Mouse (Mus musculus): ENCODE data around the gene Gmnc. TPM values are rescaled to one million over a fixed set of nuclear protein-coding genes. Genes with fewer than 3 reads are reported as not detected.

Gene Gmnc
- total RNA-seq (2017), result not detected in 2 replicates

DNA sequence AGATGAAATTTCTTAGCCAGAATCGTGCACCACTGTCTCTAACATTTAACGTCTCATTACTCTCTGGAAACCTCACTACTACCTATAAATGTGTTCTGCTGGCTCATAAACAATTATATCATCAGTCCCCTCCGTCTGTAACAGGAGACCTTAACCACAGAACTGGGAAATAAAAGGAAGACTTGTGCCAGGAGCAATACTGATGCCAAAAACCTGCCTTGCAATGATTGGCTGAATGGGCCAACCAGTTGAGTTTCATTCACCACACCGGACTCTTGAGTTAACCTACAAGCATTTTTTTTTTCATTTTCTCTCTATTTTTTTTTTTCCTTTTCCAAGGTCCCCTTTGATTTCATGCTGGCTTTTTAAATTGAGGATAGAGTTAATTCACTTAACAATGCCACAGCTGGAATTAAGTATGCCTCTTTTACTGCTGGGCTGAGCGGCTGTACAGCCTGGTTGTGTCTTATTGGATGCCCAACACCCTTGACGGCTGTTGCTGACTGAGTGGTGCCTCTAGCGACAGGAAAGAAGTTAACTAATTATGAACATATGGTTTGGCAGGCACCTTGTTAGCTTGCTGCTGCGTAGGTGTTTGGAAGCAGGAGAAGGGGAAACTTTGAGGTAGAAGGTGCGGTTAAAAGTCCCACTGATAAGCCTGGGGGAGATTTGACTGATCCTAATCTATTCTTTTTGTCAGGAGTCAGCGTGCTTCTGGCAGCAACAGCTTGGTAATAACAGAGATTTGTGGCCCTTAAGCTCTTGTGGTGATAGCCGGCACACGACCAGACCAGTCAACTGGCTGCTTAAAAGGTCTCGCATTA is at the start of gene Gmnc:
TSS of gene Gmnc (minus strand) at position 176 of the 824 bp plus-strand sequence.
- ATAC-seq (replicated peaks in 1 of 2; ENCODE audit: insufficient read depth in 1 of 2, low FRiP score in 2 of 2, low TSS enrichment in 1 of 2, low read depth in 1 of 2, poor library complexity in 2 of 2, severe bottlenecking in 2 of 2), result no peak

DNA sequence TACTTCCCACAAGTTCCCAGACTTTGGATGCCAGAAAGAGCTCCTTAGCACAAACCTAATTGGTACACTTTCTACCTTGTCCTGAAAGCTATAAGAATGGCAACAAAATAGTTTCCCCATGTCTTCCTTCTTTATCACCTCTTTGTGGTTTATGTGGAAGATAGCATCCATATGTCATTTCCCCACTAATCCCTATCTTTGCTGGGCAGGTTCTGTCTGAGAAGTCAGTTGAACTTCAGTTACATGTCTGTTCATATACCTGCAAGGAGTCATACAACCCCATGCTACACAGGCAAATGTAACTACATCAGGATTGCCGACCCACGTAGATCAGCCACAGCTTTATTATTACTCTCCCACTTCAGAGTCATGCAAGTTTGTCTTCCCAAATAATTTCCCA is 35.8 kb upstream of the Gmnc start:
- no peak for ATAC-seq (replicated peaks in 1 of 2; ENCODE audit: insufficient read depth in 1 of 2, low FRiP score in 2 of 2, low TSS enrichment in 1 of 2, low read depth in 1 of 2, poor library complexity in 2 of 2, severe bottlenecking in 2 of 2)

DNA sequence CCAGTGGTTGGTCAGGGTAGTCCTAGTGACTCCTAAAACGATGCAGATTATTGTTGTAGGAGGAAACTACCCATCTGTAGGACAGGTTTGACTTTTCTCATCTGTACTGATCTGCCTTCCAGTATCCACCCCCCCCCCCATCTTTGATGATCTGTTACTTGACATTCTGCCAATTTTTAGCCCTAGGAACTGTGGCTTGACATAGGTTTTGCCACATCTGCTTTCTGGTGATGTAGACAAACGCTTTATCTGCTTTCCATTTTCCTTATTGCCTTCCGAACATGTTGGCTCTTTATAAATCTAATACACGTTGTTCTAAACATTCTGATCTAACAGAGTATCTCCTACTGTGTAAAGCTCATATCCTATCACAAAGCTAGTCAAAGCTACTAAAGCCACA is 34.8 kb upstream of the Gmnc start:
- ATAC-seq (replicated peaks in 1 of 2; ENCODE audit: insufficient read depth in 1 of 2, low FRiP score in 2 of 2, low TSS enrichment in 1 of 2, low read depth in 1 of 2, poor library complexity in 2 of 2, severe bottlenecking in 2 of 2), result no peak

DNA sequence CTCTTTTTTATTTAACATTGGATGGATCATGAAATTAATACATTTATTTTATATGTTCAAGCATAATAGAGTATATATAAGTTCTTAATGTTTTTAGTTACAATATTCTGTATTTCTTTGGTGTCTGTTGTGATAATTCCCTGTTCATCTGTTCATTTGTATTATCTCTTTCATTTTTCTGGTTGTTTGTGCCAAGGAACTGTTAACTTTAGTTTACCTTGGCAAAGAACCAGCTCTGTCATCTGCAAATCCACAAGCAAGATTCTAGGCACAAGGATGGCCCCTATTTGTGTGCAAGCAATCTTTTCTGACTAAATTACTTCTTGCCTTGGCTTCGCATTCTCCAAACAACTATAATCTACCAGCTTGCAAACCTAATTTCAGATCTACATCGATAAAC is 31.3 kb upstream of the Gmnc start:
- ATAC-seq (replicated peaks in 1 of 2; ENCODE audit: insufficient read depth in 1 of 2, low FRiP score in 2 of 2, low TSS enrichment in 1 of 2, low read depth in 1 of 2, poor library complexity in 2 of 2, severe bottlenecking in 2 of 2), result no peak

DNA sequence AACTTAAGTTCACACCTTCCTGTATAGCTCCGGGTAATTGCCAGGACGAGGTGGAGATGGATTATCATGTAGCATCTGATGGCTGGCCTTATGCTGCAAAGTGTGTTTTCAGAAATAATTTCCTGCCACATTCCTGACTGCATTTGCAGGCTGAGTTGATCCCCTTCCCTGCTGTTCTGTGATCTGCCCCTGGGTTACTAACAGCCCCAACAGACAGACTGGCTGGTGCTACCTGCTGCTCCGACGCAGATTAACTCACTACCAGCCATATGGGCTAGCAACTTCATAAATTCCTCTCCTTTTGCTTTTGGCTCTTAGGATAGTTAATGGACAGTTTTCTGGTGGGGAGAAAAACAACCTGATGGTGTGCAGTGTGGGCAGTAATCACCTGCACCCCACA is 25.9 kb upstream of the Gmnc start:
- no peak for ATAC-seq (replicated peaks in 1 of 2; ENCODE audit: insufficient read depth in 1 of 2, low FRiP score in 2 of 2, low TSS enrichment in 1 of 2, low read depth in 1 of 2, poor library complexity in 2 of 2, severe bottlenecking in 2 of 2)

DNA sequence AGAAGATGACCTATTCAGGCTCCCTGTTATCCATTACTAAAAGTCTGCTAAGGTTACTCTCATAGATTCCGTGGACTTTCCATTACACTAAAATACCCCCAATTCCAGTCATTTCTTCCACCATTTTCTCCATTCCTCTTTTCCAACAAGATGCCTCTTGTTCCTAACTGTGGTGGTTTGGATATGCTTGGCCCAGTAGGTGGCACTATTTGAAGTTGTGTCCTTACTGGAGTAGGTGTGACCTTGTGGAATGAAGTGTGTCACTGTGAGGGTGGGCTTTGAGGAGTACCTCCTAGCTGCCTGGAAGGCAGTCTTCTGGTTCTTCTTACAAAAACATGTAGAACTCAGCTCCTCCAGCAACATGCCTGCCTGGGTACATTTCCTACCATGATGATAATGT is 11.3 kb upstream of the Gmnc start:
- no peak for ATAC-seq (replicated peaks in 1 of 2; ENCODE audit: insufficient read depth in 1 of 2, low FRiP score in 2 of 2, low TSS enrichment in 1 of 2, low read depth in 1 of 2, poor library complexity in 2 of 2, severe bottlenecking in 2 of 2)

DNA sequence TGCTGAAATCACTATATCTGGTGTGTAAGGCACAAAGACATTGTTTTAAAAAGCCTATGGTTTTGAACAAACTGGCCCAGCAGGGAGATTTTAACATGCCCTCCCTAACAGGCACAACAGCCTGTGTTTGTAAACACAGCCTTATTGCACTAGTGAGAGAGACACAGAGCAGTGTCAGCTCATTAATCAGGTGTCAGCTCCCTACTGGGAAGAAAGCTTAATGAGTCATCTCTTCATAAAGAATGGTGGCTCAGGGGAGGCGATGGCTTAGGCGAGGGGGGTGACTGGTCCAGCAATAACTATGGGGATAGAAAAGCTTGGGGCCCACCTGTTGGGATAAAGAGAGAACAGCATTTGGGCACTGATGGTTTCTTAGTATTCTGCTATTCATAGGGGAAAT is 8.1 kb upstream of the Gmnc start:
- no peak for ATAC-seq (replicated peaks in 1 of 2; ENCODE audit: insufficient read depth in 1 of 2, low FRiP score in 2 of 2, low TSS enrichment in 1 of 2, low read depth in 1 of 2, poor library complexity in 2 of 2, severe bottlenecking in 2 of 2)

DNA sequence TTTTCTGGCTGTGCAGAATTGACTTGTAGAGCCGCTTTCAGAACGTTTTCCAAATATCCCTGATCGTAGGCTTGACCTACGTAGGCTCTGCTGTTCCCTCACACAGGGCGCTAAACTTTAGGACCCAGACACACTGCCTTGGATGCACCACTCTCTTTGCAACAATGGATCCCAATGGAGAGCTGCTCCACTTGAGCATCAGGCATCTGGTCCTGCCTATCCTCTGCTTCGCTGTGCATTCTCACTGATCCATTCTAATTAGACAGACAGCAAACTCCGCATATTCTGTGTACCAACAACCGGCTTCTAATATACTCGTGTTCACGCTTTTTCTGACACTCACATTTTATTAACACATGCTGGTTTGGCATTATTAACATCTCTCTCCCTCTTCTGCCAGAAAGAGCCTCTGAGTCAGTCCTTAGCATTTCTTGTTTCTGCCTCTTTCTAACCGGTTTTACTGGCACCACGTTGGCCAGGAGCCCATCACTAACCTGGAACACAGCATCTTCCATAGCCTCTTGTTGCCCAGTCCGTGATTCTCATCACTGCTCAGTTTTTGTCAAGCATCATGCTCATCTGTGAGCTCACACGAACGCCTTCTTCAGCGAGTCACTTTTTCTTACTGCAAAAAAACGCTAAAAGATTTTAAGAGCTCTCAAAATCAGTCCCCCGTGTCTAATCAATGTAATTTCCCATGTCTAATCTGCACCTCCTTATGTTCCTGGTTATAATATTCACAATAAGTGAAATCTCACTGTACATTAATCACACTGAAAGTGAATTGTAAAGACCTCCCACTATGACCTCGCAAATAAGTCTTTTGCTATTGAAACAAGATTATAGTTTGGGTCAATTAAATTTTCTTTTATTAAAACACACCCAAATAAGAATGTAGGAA is 1.8 kb downstream of the Gmnc start:
- ATAC-seq (replicated peaks in 1 of 2; ENCODE audit: insufficient read depth in 1 of 2, low FRiP score in 2 of 2, low TSS enrichment in 1 of 2, low read depth in 1 of 2, poor library complexity in 2 of 2, severe bottlenecking in 2 of 2), result no peak

DNA sequence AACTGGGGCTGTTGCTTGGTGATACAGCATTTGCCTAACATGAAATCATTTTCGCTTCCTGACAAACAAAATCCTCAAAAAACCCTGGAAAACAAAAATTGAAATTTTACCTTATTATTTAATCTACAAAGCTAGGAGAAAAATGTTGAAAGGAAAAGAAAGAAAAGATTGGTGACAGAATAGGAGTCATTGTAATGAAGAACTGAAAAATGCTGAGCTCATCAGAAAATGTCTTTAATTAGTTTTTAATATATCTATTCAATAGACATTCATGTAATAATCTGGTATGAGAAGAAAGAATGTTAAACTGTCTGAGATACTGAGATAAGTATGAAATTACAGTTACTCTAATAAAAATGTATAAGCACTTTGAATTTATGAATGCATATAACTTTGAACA is 3.3 kb downstream of the Gmnc start:
- no peak for ATAC-seq (replicated peaks in 1 of 2; ENCODE audit: insufficient read depth in 1 of 2, low FRiP score in 2 of 2, low TSS enrichment in 1 of 2, low read depth in 1 of 2, poor library complexity in 2 of 2, severe bottlenecking in 2 of 2)

DNA sequence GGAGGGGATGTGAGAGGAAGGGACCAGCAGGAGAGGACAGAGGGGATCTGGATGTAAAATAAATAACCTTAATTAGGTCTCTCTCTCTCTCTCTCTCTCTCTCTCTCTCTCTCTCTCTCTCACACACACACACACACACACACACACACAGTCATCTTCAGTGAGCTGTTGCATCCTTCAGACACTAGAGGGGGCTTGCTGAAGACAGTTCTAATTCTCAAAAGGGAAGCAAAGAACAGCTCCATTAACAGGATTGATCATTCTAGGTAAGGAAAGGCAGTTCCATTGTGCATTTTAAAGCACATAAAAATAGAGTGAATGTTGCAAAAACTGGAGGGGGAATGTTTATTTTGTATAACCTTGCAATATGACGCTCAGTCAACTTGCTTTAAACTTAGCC is 5.7 kb downstream of the Gmnc start:
- no peak for ATAC-seq (replicated peaks in 1 of 2; ENCODE audit: insufficient read depth in 1 of 2, low FRiP score in 2 of 2, low TSS enrichment in 1 of 2, low read depth in 1 of 2, poor library complexity in 2 of 2, severe bottlenecking in 2 of 2)

DNA sequence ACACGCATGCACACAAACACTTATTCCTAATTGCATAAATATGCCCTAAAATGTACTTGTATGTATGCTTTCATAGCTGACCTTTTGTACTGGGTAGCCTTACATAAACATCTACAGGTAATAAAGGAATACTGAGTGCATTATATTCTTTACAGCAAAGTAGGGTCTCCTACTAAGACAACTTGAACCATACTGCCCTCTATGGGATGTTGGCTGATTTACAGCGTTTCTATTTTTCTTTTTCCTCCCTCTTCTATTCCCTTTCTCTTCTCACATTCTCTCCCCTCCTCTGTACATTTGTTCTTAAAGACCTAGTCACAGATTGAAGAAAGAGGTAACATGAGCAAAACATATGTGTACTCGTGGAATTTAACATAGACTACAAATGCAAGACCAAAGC is 9.3 kb downstream of the Gmnc start:
- no peak; a peak in 1 of 4 replicates for ATAC-seq (replicated peaks in 1 of 2; ENCODE audit: insufficient read depth in 1 of 2, low FRiP score in 2 of 2, low TSS enrichment in 1 of 2, low read depth in 1 of 2, poor library complexity in 2 of 2, severe bottlenecking in 2 of 2)

DNA sequence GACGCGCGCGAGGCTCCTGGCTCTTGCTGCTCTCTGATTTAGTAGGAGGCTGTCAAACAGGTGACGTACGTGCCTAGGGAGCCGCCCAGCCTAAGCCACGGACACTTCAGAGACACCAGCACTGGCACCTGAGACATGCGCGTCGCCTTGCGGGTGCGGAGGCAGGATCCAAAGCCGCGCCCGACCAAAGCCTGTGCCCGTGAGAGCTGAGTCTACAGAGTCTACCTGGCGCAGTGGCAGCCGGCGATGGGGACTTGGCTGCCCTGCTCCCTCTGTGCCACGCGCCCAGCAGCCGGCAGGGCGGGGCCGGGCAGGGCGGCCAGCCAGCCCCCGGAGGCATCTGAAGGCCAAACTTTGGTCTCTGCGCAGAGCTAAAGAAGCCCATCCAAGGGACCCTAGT is 23.5 kb downstream of the Gmnc start:
- ATAC-seq (replicated peaks in 1 of 2; ENCODE audit: insufficient read depth in 1 of 2, low FRiP score in 2 of 2, low TSS enrichment in 1 of 2, low read depth in 1 of 2, poor library complexity in 2 of 2, severe bottlenecking in 2 of 2), result 0 out of 4 replicates have a peak, but pooled peaks of 1 of the 2 experiments have one; percentile 25

DNA sequence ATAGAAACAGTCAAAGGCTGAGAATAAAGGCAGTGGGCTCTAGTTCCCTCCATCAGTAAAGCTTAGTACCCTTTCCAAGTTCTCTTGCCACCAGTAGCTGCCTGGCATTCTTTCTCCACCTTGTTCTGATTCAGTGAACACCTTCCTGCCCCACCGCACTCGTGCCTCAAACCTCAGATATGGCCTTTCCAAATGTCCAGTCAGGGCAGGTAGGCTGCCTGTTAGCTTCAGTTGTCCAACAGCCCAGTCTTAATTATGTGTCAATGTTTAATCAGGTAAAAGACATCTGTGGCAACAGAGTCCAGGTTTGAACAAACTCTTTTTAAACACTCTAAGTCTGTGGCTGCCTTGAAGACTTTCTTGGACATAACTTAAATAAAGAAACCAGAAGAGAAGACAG is 24.6 kb downstream of the Gmnc start:
- no peak for ATAC-seq (replicated peaks in 1 of 2; ENCODE audit: insufficient read depth in 1 of 2, low FRiP score in 2 of 2, low TSS enrichment in 1 of 2, low read depth in 1 of 2, poor library complexity in 2 of 2, severe bottlenecking in 2 of 2)

DNA sequence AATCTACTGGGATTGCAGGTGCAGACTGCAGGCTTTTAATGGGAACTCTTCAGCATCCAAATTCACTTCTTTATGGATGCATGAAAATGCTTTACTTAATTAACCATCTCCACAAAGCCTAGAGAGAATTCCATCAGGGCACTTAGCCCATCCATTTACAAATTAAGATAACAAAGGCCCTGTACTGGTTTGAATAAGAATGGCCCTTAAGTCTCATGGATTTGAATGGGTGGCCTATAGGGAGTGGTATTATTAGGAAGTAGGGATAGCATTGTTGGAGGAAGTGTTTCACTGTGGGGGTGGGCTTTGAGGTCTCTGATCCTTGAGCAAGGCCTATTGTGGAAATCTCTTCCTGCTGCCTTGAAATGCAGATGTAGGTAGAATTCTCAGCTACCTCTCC is 29.5 kb downstream of the Gmnc start:
- no peak for ATAC-seq (replicated peaks in 1 of 2; ENCODE audit: insufficient read depth in 1 of 2, low FRiP score in 2 of 2, low TSS enrichment in 1 of 2, low read depth in 1 of 2, poor library complexity in 2 of 2, severe bottlenecking in 2 of 2)

DNA sequence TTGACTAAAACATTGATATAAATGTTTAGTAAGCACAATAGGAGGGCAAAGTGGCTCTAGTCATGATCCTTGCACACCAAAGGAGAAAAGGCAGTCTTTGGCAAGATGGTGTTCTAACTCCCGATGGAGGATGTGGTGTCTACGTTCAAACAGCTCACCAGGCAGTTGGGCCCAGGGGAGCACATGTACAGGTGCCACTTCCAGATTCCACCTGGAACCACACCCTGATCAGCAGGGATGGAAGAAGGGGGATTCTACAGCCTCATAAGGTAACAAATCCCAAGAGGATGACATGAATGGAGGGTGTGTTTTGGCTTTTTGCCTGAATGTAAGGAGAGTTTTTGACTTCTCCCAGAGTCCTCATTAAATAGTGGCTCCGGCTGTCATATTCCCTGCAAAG is 39.9 kb downstream of the Gmnc start:
- ATAC-seq (replicated peaks in 1 of 2; ENCODE audit: insufficient read depth in 1 of 2, low FRiP score in 2 of 2, low TSS enrichment in 1 of 2, low read depth in 1 of 2, poor library complexity in 2 of 2, severe bottlenecking in 2 of 2), result no peak

DNA sequence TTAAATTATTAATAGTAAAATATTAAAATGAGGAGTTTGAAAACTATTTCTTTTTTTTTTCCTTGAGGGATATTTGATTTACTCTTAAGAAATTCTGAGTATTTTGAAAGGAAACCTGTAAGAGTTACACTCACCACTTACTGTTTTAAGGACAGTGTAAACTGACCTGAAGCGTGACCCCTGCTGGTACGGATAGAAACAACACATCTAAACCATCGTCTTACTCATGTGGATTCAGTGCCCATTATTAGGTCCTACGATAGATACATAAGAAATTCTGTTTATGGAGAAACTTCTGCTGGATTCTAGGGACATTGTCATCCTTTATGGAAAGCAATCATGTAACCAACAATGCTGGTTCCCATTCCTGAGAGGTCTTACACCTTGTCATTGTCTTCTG is 41.2 kb downstream of the Gmnc start:
- ATAC-seq (replicated peaks in 1 of 2; ENCODE audit: insufficient read depth in 1 of 2, low FRiP score in 2 of 2, low TSS enrichment in 1 of 2, low read depth in 1 of 2, poor library complexity in 2 of 2, severe bottlenecking in 2 of 2), result no peak

DNA sequence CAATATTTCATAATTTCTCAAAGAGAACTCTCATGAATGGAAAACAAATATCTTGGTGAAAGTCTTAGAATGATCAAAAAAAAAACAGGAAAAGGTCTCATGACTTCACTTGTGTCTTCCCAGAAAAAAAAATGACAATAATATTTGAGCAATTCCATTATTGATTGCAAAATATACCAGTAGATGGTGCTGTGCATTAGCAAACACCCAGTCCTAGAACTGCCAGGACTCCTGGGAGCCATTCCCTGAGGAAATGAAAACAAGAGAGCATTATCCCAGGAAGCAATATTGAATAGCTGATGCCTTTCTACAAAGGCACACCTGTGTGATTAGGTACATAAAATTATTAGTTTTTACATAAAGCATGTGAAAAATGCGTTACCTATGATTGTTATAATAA is 87.5 kb downstream of the Gmnc start:
- ATAC-seq (replicated peaks in 1 of 2; ENCODE audit: insufficient read depth in 1 of 2, low FRiP score in 2 of 2, low TSS enrichment in 1 of 2, low read depth in 1 of 2, poor library complexity in 2 of 2, severe bottlenecking in 2 of 2), result no peak

DNA sequence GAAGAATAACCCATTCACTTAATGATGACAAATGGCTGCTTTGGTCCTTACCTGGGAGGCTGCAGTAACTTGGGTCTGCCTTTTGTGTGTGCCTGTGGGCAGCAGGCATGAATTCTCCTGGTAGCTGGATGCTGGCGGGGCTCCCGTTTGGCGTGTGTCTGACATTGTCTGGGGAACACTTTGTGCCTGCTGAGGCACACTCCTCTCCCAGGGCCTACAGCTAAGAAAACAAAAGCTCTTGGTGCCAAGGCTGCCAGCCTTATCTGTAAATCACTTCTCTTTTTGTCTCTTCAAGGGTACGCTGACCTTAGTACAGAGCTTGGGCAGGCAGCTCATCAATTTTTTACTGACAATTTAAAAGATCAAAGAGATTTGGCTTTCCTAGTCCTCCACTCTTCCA is 90.0 kb downstream of the Gmnc start:
- ATAC-seq (replicated peaks in 1 of 2; ENCODE audit: insufficient read depth in 1 of 2, low FRiP score in 2 of 2, low TSS enrichment in 1 of 2, low read depth in 1 of 2, poor library complexity in 2 of 2, severe bottlenecking in 2 of 2), result no peak

Data from hematopoietic stem cell, adult 5-6 weeks (primary cell).